Mouse (Mus musculus): ENCODE data around the gene Ppih. TPM values are rescaled to one million over a fixed set of nuclear protein-coding genes. Genes with fewer than 3 reads are reported as not detected.

Ppih gene
- total and polyA plus RNA-seq, 3 experiments: 140 to 246 (median 199) TPM

GRCm38 (mm10) chr4:119294415-119295133 is 25.8 kb downstream of the Ppih start, which contains the start of gene Ybx1 (continued):
- peak; percentile 88 for TF ChIP-seq SIN3A (IDR thresholded peaks at IDR 0.05; ENCODE audit: low read length)
- no peak for TF ChIP-seq SMC3 (IDR thresholded peaks at IDR 0.05; ENCODE audit: low read depth, low read length)
- peak; percentile 96 for TF ChIP-seq MYC (IDR thresholded peaks at IDR 0.05; ENCODE audit: low read depth, low read length)
- no peak for TF ChIP-seq EP300 (IDR thresholded peaks at IDR 0.05; ENCODE audit: low read depth in 1 of 2, low read length in 2 of 2)
- TF ChIP-seq TCF12 (IDR thresholded peaks at IDR 0.05; ENCODE audit: low read depth, low read length): peak; percentile 65; the same call in 1 of the 2 replicates
- TF ChIP-seq TBP (IDR thresholded peaks at IDR 0.05; ENCODE audit: low read depth, low read length): peak; percentile 92
- no peak for TF ChIP-seq ZC3H11A (IDR thresholded peaks at IDR 0.05; ENCODE audit: low read depth, low read length)
- TF ChIP-seq ZNF384 (IDR thresholded peaks at IDR 0.05; ENCODE audit: low read depth, low read length): no peak
- no peak for TF ChIP-seq RCOR1 (IDR thresholded peaks at IDR 0.05; ENCODE audit: low read depth, low read length)
- no peak for TF ChIP-seq RAD21 (IDR thresholded peaks at IDR 0.05; ENCODE audit: low read depth, low read length)
- peak; percentile 80 for TF ChIP-seq NELFE (IDR thresholded peaks at IDR 0.05; ENCODE audit: low read depth, low read length)

- Histone ChIP-seq H3K4me1 (ENCODE audit: control insufficient read depth in 1 of 2, insufficient read depth in 2 of 2, low read length in 2 of 2) (peaks cover 2 to 15% of the 10 kb centered on the region in 2 experiments; a peak in 3 of 4 replicates), H3K27me3 (ENCODE audit: control insufficient read depth in 1 of 2, insufficient read depth in 2 of 2, low read length in 2 of 2) (no peaks in the 10 kb centered on the region), H3K79me2 (ENCODE audit: control insufficient read depth, insufficient read depth, low read length, poor library complexity) (peaks cover 60% of the 10 kb centered on the region), H3K9me3 (replicated peaks; ENCODE audit: insufficient read depth, low read length) (no peaks in the 10 kb centered on the region), H3K4me3 (ENCODE audit: control insufficient read depth in 1 of 2, insufficient read depth in 1 of 2, low read depth in 2 of 2, low read length in 2 of 2) (peak overlapping the region; percentile 84 to 99), H3K9ac (ENCODE audit: control insufficient read depth, low read depth, low read length, poor library complexity, severe bottlenecking) (peak overlapping the region; percentile 99), H3K27ac (ENCODE audit: control insufficient read depth, low read depth, low read length) (peak overlapping the region; percentile 96), H3K36me3 (ENCODE audit: control insufficient read depth in 1 of 2, insufficient read depth in 2 of 2, low read length in 2 of 2) (peaks cover 14 to 26% of the 10 kb centered on the region in 2 experiments)
- peak; percentile 55 for DNase-seq (ENCODE audit: low read depth, low spot score)
- TF ChIP-seq EP300 (IDR thresholded peaks at IDR 0.05; ENCODE audit: low read depth in 1 of 2, low read length in 2 of 2) (no peak), SIN3A (IDR thresholded peaks at IDR 0.05; ENCODE audit: low read length) (peak; percentile 57), RCOR1 (IDR thresholded peaks at IDR 0.05; ENCODE audit: low read depth, low read length) (no peak), GABPA (IDR thresholded peaks at IDR 0.05; ENCODE audit: low read depth, low read length) (no peak), POLR2AphosphoS2 (IDR thresholded peaks at IDR 0.05; ENCODE audit: low read length) (no peak), ETS1 (IDR thresholded peaks at IDR 0.05; ENCODE audit: low read depth, low read length) (no peak), UBTF (IDR thresholded peaks at IDR 0.05; ENCODE audit: borderline replicate concordance, insufficient read depth, low read depth, low read length) (no peak), MAFK (IDR thresholded peaks at IDR 0.05; ENCODE audit: borderline replicate concordance, low read depth, low read length) (no peak), RAD21 (IDR thresholded peaks at IDR 0.05; ENCODE audit: low read depth, low read length) (no peak), BHLHE40 (IDR thresholded peaks at IDR 0.05; ENCODE audit: borderline replicate concordance, low read depth, low read length) (peak; percentile 52; the same call in 1 of the 2 replicates), MYB (IDR thresholded peaks at IDR 0.05; ENCODE audit: low read depth, low read length) (no peak), POLR2AphosphoS5 (IDR thresholded peaks at IDR 0.05; ENCODE audit: borderline replicate concordance, low read depth, low read length) (no peak), MXI1 (IDR thresholded peaks at IDR 0.05; ENCODE audit: low read depth, low read length) (peak; percentile 98), NELFE (IDR thresholded peaks at IDR 0.05; ENCODE audit: low read depth, low read length) (no peak), USF1 (IDR thresholded peaks at IDR 0.05; ENCODE audit: low read depth, low read length) (no peak), TCF12 (IDR thresholded peaks at IDR 0.05; ENCODE audit: low read depth, low read length) (no peak), POLR2A (IDR thresholded peaks at IDR 0.05; ENCODE audit: control insufficient read depth in 1 of 2, insufficient read depth in 1 of 2, low read depth in 1 of 2, low read length in 2 of 2, poor library complexity in 1 of 2) (peak in 1 of 2 experiments; percentile 43; a peak in 1 of 4 replicates), CTCF (IDR thresholded peaks at IDR 0.05 in 2 of 3, conservative IDR thresholded peaks at IDR 0.05 in 1 of 3; ENCODE audit: control insufficient read depth in 1 of 3, insufficient read depth in 1 of 3, low read depth in 2 of 3, low read length in 3 of 3, poor library complexity in 1 of 3, severe bottlenecking in 1 of 3) (no peak), ELF1 (IDR thresholded peaks at IDR 0.05; ENCODE audit: low read depth, low read length) (no peak), CHD1 (IDR thresholded peaks at IDR 0.05; ENCODE audit: low read depth, low read length) (peak; percentile 97; the same call in 1 of the 2 replicates), TAL1 (IDR thresholded peaks at IDR 0.05; ENCODE audit: low read length) (no peak), USF2 (IDR thresholded peaks at IDR 0.05; ENCODE audit: borderline replicate concordance in 1 of 2, insufficient read depth in 1 of 2, low read depth in 1 of 2, low read length in 2 of 2) (no peak), MAZ (IDR thresholded peaks at IDR 0.05; ENCODE audit: low read depth, low read length) (no peak), MEF2A (IDR thresholded peaks at IDR 0.05; ENCODE audit: extremely low read depth, insufficient replicate concordance, low read depth, low read length, poor library complexity, severe bottlenecking) (no peak), GATA1 (IDR thresholded peaks at IDR 0.05; ENCODE audit: low read depth, low read length) (no peak), HCFC1 (IDR thresholded peaks at IDR 0.05; ENCODE audit: low read depth, low read length) (no peak), TBP (IDR thresholded peaks at IDR 0.05; ENCODE audit: low read depth, low read length) (no peak)
Observed at GRCm38 (mm10) chr4:119293574-119294258, 26.6 kb downstream of the Ppih start.
